Mouse (Mus musculus): ENCODE measurements around the gene Tnfsf13.

Tnfsf13 gene

DNA sequence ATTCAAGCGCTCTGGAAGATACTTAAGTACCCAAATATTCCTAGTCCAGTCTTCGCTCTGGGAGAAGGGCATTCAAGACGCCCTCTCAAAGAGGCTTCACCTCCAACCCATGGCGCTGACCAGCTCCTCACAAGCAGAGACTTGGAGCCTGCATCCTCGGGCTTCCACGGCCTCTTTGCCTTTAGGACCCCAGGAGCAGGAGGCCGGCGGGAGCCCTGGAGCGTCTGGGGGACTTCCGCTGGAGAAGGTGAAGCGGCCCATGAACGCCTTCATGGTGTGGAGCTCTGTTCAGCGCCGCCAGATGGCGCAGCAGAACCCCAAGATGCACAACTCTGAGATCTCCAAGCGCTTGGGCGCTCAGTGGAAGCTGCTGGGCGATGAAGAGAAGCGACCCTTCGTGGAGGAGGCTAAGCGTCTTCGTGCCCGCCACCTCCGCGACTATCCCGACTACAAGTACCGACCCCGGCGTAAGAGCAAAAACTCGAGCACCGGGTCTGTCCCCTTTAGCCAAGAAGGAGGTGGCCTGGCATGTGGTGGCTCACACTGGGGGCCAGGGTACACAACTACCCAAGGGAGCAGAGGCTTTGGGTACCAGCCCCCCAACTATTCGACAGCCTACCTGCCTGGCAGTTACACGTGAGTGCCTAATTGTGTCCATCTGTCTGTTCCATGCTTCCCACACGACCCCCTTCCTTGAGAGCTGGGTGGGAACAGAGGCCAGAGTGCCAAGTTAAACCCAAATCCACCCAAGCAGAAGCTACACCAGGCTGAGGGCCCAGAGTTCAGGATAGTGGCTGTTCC is 30.1 kb downstream of the Tnfsf13 start, which contains the start of gene Sox15:
Gene Sox15, plus strand, starts transcription at position 51 of the 801 bp plus-strand sequence.
- DNase-seq (ENCODE audit: low read depth, low spot score) = peak; percentile 86

DNA sequence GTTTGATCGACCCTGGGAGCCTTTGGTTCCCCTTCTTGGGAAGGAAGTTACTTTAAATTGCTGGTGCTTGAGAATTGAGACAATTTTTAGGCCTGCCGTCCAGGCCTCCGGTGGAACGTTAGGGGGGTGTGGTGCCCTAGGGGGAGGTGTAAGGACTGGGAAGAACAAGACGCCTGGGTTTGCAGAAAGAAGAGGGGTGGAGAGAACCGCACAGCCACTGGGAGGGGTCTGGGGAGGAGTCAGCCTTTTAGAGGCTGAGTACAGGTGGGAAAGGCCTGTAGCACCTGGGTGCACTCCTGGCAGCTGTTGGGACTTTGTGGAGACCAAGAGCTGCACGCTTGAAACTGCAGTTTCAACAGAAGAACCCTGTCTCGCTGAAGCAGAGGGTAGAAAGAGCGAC is 30.8 kb downstream of the Tnfsf13 start:
- DNase-seq (ENCODE audit: low read depth, low spot score) = no peak

DNA sequence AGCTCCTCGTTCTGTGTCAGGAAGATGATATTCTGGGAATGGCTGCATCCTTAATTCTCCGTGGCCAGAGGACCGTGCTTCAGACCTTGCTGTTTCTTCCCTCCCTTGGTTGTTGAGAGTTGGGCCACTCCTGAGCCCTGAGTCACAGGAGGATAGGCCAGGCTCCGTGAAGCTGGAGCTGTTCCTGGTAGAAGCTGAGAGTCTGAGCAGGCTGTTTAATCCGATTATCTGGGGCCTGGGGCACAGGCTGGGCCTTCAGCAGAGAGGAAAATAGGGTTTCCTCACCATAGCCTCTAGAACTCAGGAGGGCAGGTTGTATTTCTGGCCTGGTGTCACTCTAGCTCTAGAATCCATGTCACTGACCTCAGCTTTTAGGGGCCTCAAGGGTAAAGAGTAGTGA is 32.2 kb downstream of the Tnfsf13 start:
- DNase-seq (ENCODE audit: low read depth, low spot score) = no peak

DNA sequence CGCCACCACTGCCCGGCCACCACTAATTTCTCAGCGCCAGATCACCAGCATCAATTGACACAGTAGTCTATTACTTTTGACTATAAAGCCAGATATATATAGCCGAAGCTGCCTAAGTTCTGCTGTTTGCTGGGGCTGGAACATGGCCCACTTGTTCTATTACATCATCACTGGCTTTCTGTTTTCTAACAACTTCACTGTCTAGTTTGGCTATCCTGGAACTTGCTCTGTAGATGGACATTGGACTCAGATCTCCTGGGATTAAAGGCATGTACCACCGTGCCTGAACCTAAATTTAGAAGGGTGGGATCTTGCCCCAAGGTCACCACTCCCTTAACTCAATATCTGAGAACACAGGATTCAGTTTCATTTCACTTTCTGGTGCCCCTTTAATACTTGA is 39.7 kb downstream of the Tnfsf13 start:
- no peak for DNase-seq (ENCODE audit: low read depth, low spot score)

DNA sequence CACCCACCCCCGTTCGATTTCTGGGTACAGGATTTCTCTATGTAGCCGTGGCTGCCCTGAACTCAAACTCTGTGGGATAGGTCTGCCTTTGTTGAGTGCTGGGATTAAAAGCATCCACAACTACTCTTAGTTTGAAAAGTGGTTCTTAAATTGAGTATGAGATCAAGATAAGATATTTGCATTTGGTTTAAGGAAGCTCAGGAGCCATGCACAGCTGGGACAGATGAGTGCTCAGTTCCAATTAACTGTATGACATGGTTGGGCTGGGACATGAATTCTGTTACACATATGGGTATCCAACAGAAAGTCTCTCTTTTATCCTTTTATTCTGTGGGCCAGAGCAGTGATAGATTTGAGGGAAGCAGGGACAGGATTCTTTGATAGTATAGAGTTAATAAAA is 50.1 kb downstream of the Tnfsf13 start:
- no peak for DNase-seq (ENCODE audit: low read depth, low spot score)

DNA sequence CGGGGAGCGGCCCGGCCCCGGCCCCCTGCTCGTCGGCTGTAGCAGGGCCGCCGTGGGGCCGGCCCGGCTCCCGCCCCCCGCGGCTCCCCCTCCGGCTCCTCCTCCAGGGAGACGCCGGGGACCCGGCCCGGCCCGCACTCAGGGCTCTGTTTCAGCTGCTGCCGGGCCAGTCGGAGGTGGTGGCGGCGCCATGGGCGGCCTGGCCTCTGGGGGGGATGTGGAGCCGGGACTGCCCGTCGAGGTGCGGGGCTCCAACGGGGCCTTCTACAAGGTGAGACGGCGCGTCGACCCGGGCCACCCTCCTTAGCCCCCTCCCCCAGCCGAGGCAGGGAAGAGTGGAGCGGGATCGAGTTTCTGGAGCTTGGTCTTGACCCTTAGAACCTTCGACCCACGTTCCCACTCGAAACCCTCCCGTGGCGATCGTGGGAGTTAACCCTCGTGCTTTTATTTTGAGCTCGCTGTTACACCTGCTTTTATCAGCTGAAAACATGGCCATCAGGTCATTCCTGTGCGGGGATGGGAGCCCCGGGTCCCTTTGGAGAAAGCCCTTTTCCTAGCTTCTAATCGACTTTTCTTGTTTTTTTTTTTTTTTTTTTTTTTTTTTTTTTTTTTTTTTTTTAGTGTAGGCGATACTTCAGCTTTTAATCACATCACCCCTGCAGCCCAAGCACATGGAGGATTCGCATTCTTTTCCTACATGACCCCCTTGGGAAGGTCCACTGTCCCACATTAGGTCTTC is 52.3 kb downstream of the Tnfsf13 start:
- DNase-seq (ENCODE audit: low read depth, low spot score) = no peak

Measured in WW6 (cell line).